ENCODE assay signal across 8 mouse cellular contexts in the genomic region with DNA sequence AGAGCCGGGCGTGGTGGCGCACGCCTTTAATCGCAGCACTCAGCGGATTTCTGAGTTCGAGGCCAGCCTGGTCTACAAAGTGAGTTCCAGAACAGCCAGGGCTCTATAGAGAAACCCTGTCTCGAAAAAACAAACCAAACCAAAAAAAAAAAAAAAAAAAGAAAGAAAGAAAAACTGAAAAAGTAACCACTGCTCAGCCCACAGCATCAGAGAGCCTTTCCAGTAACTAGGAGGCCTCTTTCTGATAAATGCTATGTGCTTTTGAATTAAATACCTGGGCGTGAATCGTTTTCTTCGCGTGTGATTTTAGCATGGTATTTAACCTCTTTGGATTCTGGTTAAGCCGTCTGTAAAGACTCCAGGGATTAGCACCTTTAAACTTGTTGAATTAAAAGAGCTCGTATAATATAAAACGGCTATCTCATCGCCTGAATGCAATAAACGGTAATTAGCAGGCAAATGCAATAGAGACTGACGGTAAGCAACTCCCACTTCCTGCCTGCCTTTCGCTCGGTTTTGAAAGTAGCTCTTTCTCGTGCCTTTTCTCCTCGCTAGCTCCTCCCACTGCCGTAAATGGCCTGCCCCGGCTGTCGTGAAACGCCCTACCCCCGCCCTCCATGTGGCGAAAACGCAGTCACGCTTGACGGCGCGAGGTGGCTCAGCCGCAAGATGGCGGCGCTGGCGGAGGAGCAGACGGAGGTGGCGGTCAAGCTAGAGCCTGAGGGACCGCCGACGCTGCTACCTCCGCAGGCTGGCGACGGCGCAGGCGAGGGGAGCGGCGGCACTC. TPM values are rescaled to one million over a fixed set of nuclear protein-coding genes. Genes with fewer than 3 reads are reported as not detected.
A peak's percentile ranks its signal among the peaks of the same experiment; 100 is the strongest.
DNase-seq lines count a peak whose midpoint lies in the region; ATAC-seq and TF ChIP-seq lines count a peak whose summit lies in the region.

Gene Taf5, plus strand, starts transcription at position 651 of the 787 bp plus-strand sequence.

- TF ChIP-seq EP300 in liver, embryonic 14.5 days (IDR thresholded peaks at IDR 0.05; ENCODE audit: low read depth) = no peak
- TF ChIP-seq EP300 in stomach, postnatal 0 days (optimal IDR thresholded peaks at IDR 0.05) = no peak

- H3K4me1 ChIP-seq in forebrain, embryonic 10.5 days = peaks cover 14% of the 10 kb centered on the region
- H3K4me1 ChIP-seq in heart, embryonic 15.5 days (replicated peaks) = peaks cover 13% of the 10 kb centered on the region
- H3K4me1 ChIP-seq in liver, embryonic 14.5 days (replicated peaks; ENCODE audit: control insufficient read depth in 2 of 2, insufficient read depth in 2 of 2, low read length in 1 of 2) = peaks cover 6 to 10% of the 10 kb centered on the region in 2 experiments; a peak in 3 of 4 replicates
- H3K4me1 ChIP-seq in neural tube, embryonic 11.5 days (ENCODE audit: control insufficient read depth, insufficient read depth, low read length) = peaks cover 6% of the 10 kb centered on the region; the same call in 1 of the 2 replicates
- no peaks in the 10 kb centered on the region for H3K4me1 ChIP-seq in stomach, postnatal 0 days (replicated peaks; ENCODE audit: control insufficient read depth, insufficient read depth)

- peak within 1 kb of the TSS; percentile 98 for H3K9ac ChIP-seq in heart, embryonic 15.5 days
- H3K9ac ChIP-seq in liver, embryonic 14.5 days (replicated peaks) = peak within 1 kb of the TSS; percentile 100
- H3K9ac ChIP-seq in neural tube, embryonic 11.5 days (ENCODE audit: low read length) = peak within 1 kb of the TSS; percentile 90
- H3K9ac ChIP-seq in stomach, postnatal 0 days (ENCODE audit: low read length) = peak within 1 kb of the TSS; percentile 94

- 11% methylated on average over 49 of the region's 49 CpGs for WGBS in forebrain, embryonic 10.5 days
- WGBS in heart, embryonic 15.5 days = 10% methylated on average over 49 of the region's 49 CpGs
- WGBS in liver, embryonic 14.5 days (ENCODE audit: insufficient replicate concordance) = 8% methylated on average over 49 of the region's 49 CpGs
- 11% methylated on average over 49 of the region's 49 CpGs for WGBS in neural tube, embryonic 11.5 days
- 10% methylated on average over 43 of the region's 49 CpGs for WGBS in stomach, postnatal 0 days

- H3K27ac ChIP-seq in forebrain, embryonic 10.5 days = peak within 1 kb of the TSS; percentile 95
- peak within 1 kb of the TSS; percentile 91 for H3K27ac ChIP-seq in heart, embryonic 15.5 days
- H3K27ac ChIP-seq in liver, embryonic 14.5 days = peak within 1 kb of the TSS; percentile 89
- H3K27ac ChIP-seq in neural tube, embryonic 11.5 days (ENCODE audit: low read depth, low read length) = peak within 1 kb of the TSS; percentile 75
- peak within 1 kb of the TSS; percentile 93 for H3K27ac ChIP-seq in stomach, postnatal 0 days (replicated peaks)

- TF ChIP-seq CTCF in liver, embryonic 14.5 days (IDR thresholded peaks at IDR 0.05; ENCODE audit: low read depth) = peak; percentile 29
- TF ChIP-seq CTCF in stomach, postnatal 0 days (IDR thresholded peaks at IDR 0.05; ENCODE audit: low read depth) = peak; percentile 45

- peak; percentile 96 to 99 for DNase-seq in CD8-positive naive resting alpha-beta T cell, adult 2 months (ENCODE audit: low read depth in 2 of 2, low spot score in 2 of 2)
- DNase-seq in c-Kit-positive CD71-negative TER-119-negative erythroid progenitor cells, embryonic 14.5 days (ENCODE audit: low read depth) = peak; percentile 97
- peak; percentile 97 for DNase-seq in forebrain, embryonic 10.5 days (ENCODE audit: extremely low spot score, low spot score)
- DNase-seq in kidney, postnatal 25 days = peak; percentile 97 to 98
- DNase-seq in liver, embryonic 14.5 days (ENCODE audit: low read depth in 3 of 3, low spot score in 3 of 3) = peak; percentile 96
- peak; percentile 98 for DNase-seq in neural tube, embryonic 11.5 days (ENCODE audit: low spot score)
- peak; percentile 98 for DNase-seq in stomach, postnatal 0 days (ENCODE audit: low spot score)

- peak within 1 kb of the TSS; percentile 99 for H3K4me3 ChIP-seq in forebrain, embryonic 10.5 days
- H3K4me3 ChIP-seq in heart, embryonic 15.5 days = peak within 1 kb of the TSS; percentile 99
- H3K4me3 ChIP-seq in liver, embryonic 14.5 days (ENCODE audit: insufficient read depth in 1 of 2, low read depth in 2 of 2, low read length in 2 of 2) = peak within 1 kb of the TSS; percentile 79 to 100
- peak within 1 kb of the TSS; percentile 99 for H3K4me3 ChIP-seq in neural tube, embryonic 11.5 days (ENCODE audit: low read depth, low read length)
- peak within 1 kb of the TSS; percentile 98 for H3K4me3 ChIP-seq in stomach, postnatal 0 days (ENCODE audit: low read depth, low read length)

- H3K9me3 ChIP-seq in forebrain, embryonic 10.5 days = no peaks in the 10 kb centered on the region
- H3K9me3 ChIP-seq in heart, embryonic 15.5 days (replicated peaks) = no peaks in the 10 kb centered on the region
- no peaks in the 10 kb centered on the region for H3K9me3 ChIP-seq in liver, embryonic 14.5 days (ENCODE audit: control insufficient read depth, low read length)
- no peaks in the 10 kb centered on the region for H3K9me3 ChIP-seq in neural tube, embryonic 11.5 days (ENCODE audit: control insufficient read depth, low read length)
- no peaks in the 10 kb centered on the region for H3K9me3 ChIP-seq in stomach, postnatal 0 days (ENCODE audit: control insufficient read depth, low read length)

- peak; percentile 76 for ATAC-seq in heart, embryonic 15.5 days (replicated peaks; ENCODE audit: insufficient number of reproducible peaks, insufficient read depth, low FRiP score, low read depth)
- peak; percentile 57 for ATAC-seq in liver, embryonic 14.5 days (ENCODE audit: insufficient read depth)
- peak; percentile 76 for ATAC-seq in neural tube, embryonic 11.5 days (ENCODE audit: insufficient read depth, low FRiP score, low TSS enrichment)
- ATAC-seq in stomach, postnatal 0 days (ENCODE audit: low FRiP score, low TSS enrichment) = peak; percentile 85

- H3K4me2 ChIP-seq in heart, embryonic 15.5 days = peak within 1 kb of the TSS; percentile 66
- peak within 1 kb of the TSS; percentile 97 for H3K4me2 ChIP-seq in liver, embryonic 14.5 days (ENCODE audit: low read depth)
- peak within 1 kb of the TSS; percentile 65 for H3K4me2 ChIP-seq in neural tube, embryonic 11.5 days (ENCODE audit: low read depth)
- peak within 1 kb of the TSS; percentile 70 for H3K4me2 ChIP-seq in stomach, postnatal 0 days (replicated peaks; ENCODE audit: low read depth)

- peaks cover 18% of the 10 kb centered on the region for H3K36me3 ChIP-seq in forebrain, embryonic 10.5 days (replicated peaks)
- H3K36me3 ChIP-seq in heart, embryonic 15.5 days = peaks cover 9% of the 10 kb centered on the region
- H3K36me3 ChIP-seq in liver, embryonic 14.5 days (replicated peaks; ENCODE audit: control insufficient read depth, insufficient read depth, low read depth) = peaks cover 11% of the 10 kb centered on the region
- no peaks in the 10 kb centered on the region; the same call in 1 of the 2 replicates for H3K36me3 ChIP-seq in neural tube, embryonic 11.5 days (ENCODE audit: control insufficient read depth, insufficient read depth, low read length)
- H3K36me3 ChIP-seq in stomach, postnatal 0 days (ENCODE audit: control insufficient read depth, insufficient read depth, low read length) = 0 out of 2 replicates have a peak, but pooled peaks cover 2% of the 10 kb centered on the region

- no peaks in the 10 kb centered on the region for H3K27me3 ChIP-seq in forebrain, embryonic 10.5 days (ENCODE audit: poor library complexity, severe bottlenecking)
- no peaks in the 10 kb centered on the region for H3K27me3 ChIP-seq in heart, embryonic 15.5 days
- no peaks in the 10 kb centered on the region for H3K27me3 ChIP-seq in liver, embryonic 14.5 days (ENCODE audit: control insufficient read depth, insufficient read depth, low read length)
- no peaks in the 10 kb centered on the region for H3K27me3 ChIP-seq in neural tube, embryonic 11.5 days (ENCODE audit: control insufficient read depth, insufficient read depth, low read length)
- no peaks in the 10 kb centered on the region for H3K27me3 ChIP-seq in stomach, postnatal 0 days (ENCODE audit: control insufficient read depth, insufficient read depth, low read length)

RNA-seq across cellular contexts. Expression of gene Taf5, which starts in this region (rescaled TPM):
- polyA plus RNA-seq in forebrain, embryonic 10.5 days (2016; fragmentation: Nextera tagmentation; extraction: Ambion mirVana) = 7.4 and 7.5 TPM in 2 replicates
- 2.6 and 3.2 TPM in 2 replicates for polyA plus RNA-seq in heart, embryonic 15.5 days (2015; fragmentation: Nextera tagmentation; extraction: Ambion mirVana)
- 3.1 and 4.7 TPM in 2 replicates for polyA plus RNA-seq in liver, embryonic 14.5 days (2012; rRNA removed)
- 5.3 and 6.0 TPM in 2 replicates for polyA plus RNA-seq in liver, embryonic 14.5 days (2014; fragmentation: Nextera tagmentation; extraction: Ambion mirVana)
- 10.3 and 12.8 TPM in 2 replicates for polyA plus RNA-seq in neural tube, embryonic 11.5 days (2014; fragmentation: Nextera tagmentation; extraction: Ambion mirVana)
- 1.6 and 1.8 TPM in 2 replicates for polyA plus RNA-seq in stomach, postnatal 0 days (2015; fragmentation: Nextera tagmentation; extraction: Ambion mirVana)

Comparison
In these comparisons a context has a peak if more than half of its experiments do, and no peak if none do; other contexts are left out.
1. Peak in every context shown above with its lines: DNase-seq, ATAC-seq, H3K4me3 ChIP-seq and H3K27ac ChIP-seq.